8 mouse cellular contexts compared by ENCODE assay signal in genomic region chrX:48341621-48342161, GRCm38 (mm10). TPM values are rescaled to one million over a fixed set of nuclear protein-coding genes. Genes with fewer than 3 reads are reported as not detected.
DNase-seq lines count a peak whose midpoint lies in the region; ATAC-seq and TF ChIP-seq lines count a peak whose summit lies in the region.

No protein-coding gene starts in this region.

- no peaks in the 10 kb centered on the region for H3K9me3 ChIP-seq in embryonic facial prominence, embryonic 12.5 days
- no peaks in the 10 kb centered on the region for H3K9me3 ChIP-seq in heart, embryonic 12.5 days (replicated peaks)
- H3K9me3 ChIP-seq in kidney, embryonic 15.5 days (replicated peaks), result no peaks in the 10 kb centered on the region
- H3K9me3 ChIP-seq in lung, postnatal 0 days (ENCODE audit: low read length), result no peaks in the 10 kb centered on the region

- no peak for ATAC-seq in embryonic facial prominence, embryonic 12.5 days (ENCODE audit: insufficient number of reproducible peaks, insufficient read depth, low FRiP score, low TSS enrichment)
- peak; percentile 54 for ATAC-seq in heart, embryonic 12.5 days (ENCODE audit: insufficient number of reproducible peaks, low FRiP score)
- ATAC-seq in kidney, embryonic 15.5 days (replicated peaks; ENCODE audit: low FRiP score), result peak; percentile 52
- ATAC-seq in lung, postnatal 0 days, result peak; percentile 40
- ATAC-seq in erythroid progenitor cell, adult 5-6 weeks (replicated peaks; ENCODE audit: low FRiP score, poor library complexity, severe bottlenecking), result no peak

- TF ChIP-seq CTCF in lung, postnatal 0 days (IDR thresholded peaks at IDR 0.05), result no peak

- H3K27ac ChIP-seq in embryonic facial prominence, embryonic 12.5 days, result peak overlapping the region; percentile 41; the same call in 1 of the 2 replicates
- H3K27ac ChIP-seq in heart, embryonic 12.5 days (ENCODE audit: poor library complexity, severe bottlenecking), result no peak overlapping the region
- peak overlapping the region; percentile 77 for H3K27ac ChIP-seq in kidney, embryonic 15.5 days
- peak overlapping the region; percentile 43; the same call in 1 of the 2 replicates for H3K27ac ChIP-seq in lung, postnatal 0 days (ENCODE audit: low read length)

- peak overlapping the region; percentile 55 for H3K4me2 ChIP-seq in embryonic facial prominence, embryonic 12.5 days (replicated peaks)
- H3K4me2 ChIP-seq in heart, embryonic 12.5 days, result peak overlapping the region; percentile 94
- peak overlapping the region; percentile 75 for H3K4me2 ChIP-seq in kidney, embryonic 15.5 days
- peak overlapping the region; percentile 72 for H3K4me2 ChIP-seq in lung, postnatal 0 days (replicated peaks; ENCODE audit: low read depth, low read length)

- peak overlapping the region; percentile 57 for H3K9ac ChIP-seq in embryonic facial prominence, embryonic 12.5 days
- peak overlapping the region; percentile 69 for H3K9ac ChIP-seq in heart, embryonic 12.5 days
- peak overlapping the region; percentile 50 for H3K9ac ChIP-seq in kidney, embryonic 15.5 days
- 0 out of 2 replicates have a peak overlapping the region, but pooled peaks have one; percentile 26 for H3K9ac ChIP-seq in lung, postnatal 0 days (replicated peaks; ENCODE audit: low read depth)

- no peaks in the 10 kb centered on the region for H3K4me1 ChIP-seq in embryonic facial prominence, embryonic 12.5 days
- H3K4me1 ChIP-seq in heart, embryonic 12.5 days (replicated peaks), result no peaks in the 10 kb centered on the region
- H3K4me1 ChIP-seq in kidney, embryonic 15.5 days, result peaks cover 15% of the 10 kb centered on the region
- no peaks in the 10 kb centered on the region for H3K4me1 ChIP-seq in lung, postnatal 0 days (ENCODE audit: insufficient read depth, low read depth, low read length)

- H3K27me3 ChIP-seq in embryonic facial prominence, embryonic 12.5 days, result 0 out of 2 replicates have a peak, but pooled peaks cover 2% of the 10 kb centered on the region
- peaks cover 34% of the 10 kb centered on the region for H3K27me3 ChIP-seq in heart, embryonic 12.5 days (replicated peaks)
- 0 out of 2 replicates have a peak, but pooled peaks cover 12% of the 10 kb centered on the region for H3K27me3 ChIP-seq in kidney, embryonic 15.5 days
- no peaks in the 10 kb centered on the region for H3K27me3 ChIP-seq in lung, postnatal 0 days (replicated peaks; ENCODE audit: insufficient read depth, low read length)

- DNase-seq in A20 (ENCODE audit: low read depth, low spot score), result peak; percentile 67
- peak; percentile 59 for DNase-seq in R1 (ENCODE audit: low read depth, low spot score)
- DNase-seq in lung, postnatal 0 days (ENCODE audit: low spot score), result peak; percentile 63
- DNase-seq in right cerebral cortex, postnatal 4 days, result peak; percentile 13

- no peak for TF ChIP-seq EP300 in lung, postnatal 0 days (IDR thresholded peaks at IDR 0.05)

- WGBS in embryonic facial prominence, embryonic 12.5 days, result 12% methylated on average over 24 of the region's 73 CpGs
- 8% methylated on average over 36 of the region's 73 CpGs for WGBS in heart, embryonic 12.5 days
- 23% methylated on average over 46 of the region's 73 CpGs for WGBS in kidney, embryonic 15.5 days
- 20% methylated on average over 1 of the region's 73 CpGs for WGBS in lung, postnatal 0 days

- peak overlapping the region; percentile 53 for H3K4me3 ChIP-seq in embryonic facial prominence, embryonic 12.5 days
- peak overlapping the region; percentile 75 for H3K4me3 ChIP-seq in heart, embryonic 12.5 days
- peak overlapping the region; percentile 60 for H3K4me3 ChIP-seq in kidney, embryonic 15.5 days (replicated peaks)
- peak overlapping the region; percentile 52 for H3K4me3 ChIP-seq in lung, postnatal 0 days (ENCODE audit: low read depth, low read length)

- no peaks in the 10 kb centered on the region for H3K36me3 ChIP-seq in embryonic facial prominence, embryonic 12.5 days
- no peaks in the 10 kb centered on the region for H3K36me3 ChIP-seq in heart, embryonic 12.5 days
- no peaks in the 10 kb centered on the region for H3K36me3 ChIP-seq in kidney, embryonic 15.5 days
- no peaks in the 10 kb centered on the region for H3K36me3 ChIP-seq in lung, postnatal 0 days (ENCODE audit: insufficient read depth, low read length)

RNA-seq across cellular contexts. Expression of gene Bcorl1, which starts 0.5 kb away (rescaled TPM):
- polyA plus RNA-seq in embryonic facial prominence, embryonic 12.5 days (2016; fragmentation: Nextera tagmentation; extraction: Ambion mirVana), result 5.9 and 6.9 TPM in 2 replicates
- polyA plus RNA-seq in heart, embryonic 12.5 days (2016; fragmentation: Nextera tagmentation; extraction: Ambion mirVana), result 4.6 and 5.9 TPM in 2 replicates
- polyA plus RNA-seq in kidney, embryonic 15.5 days (2015; fragmentation: Nextera tagmentation; extraction: Ambion mirVana), result 6.3 and 6.9 TPM in 2 replicates
- polyA plus RNA-seq in lung, postnatal 0 days (2015; fragmentation: Nextera tagmentation; extraction: Ambion mirVana), result 3.1 and 3.7 TPM in 2 replicates
- 32.1 and 40.2 TPM in 2 replicates for total RNA-seq in erythroid progenitor cell, adult 5-6 weeks (2015; ENCODE audit: low replicate concordance)
- 86.3 and 87.1 TPM in 2 replicates for total RNA-seq in erythroid progenitor cell, adult 5-6 weeks (2017; ENCODE audit: low replicate concordance)

Comparison
In these comparisons a context has a peak if more than half of its experiments do, and no peak if none do; other contexts are left out.
1. DNase-seq: peak in every context shown above with its lines; median percentile 67 in A20; 63 in lung, postnatal 0 days; 59 in R1; 13 in right cerebral cortex, postnatal 4 days.
2. ATAC-seq: peak in heart, embryonic 12.5 days (single experiment), kidney, embryonic 15.5 days (single experiment) and lung, postnatal 0 days (single experiment); none in embryonic facial prominence, embryonic 12.5 days (single experiment) and erythroid progenitor cell, adult 5-6 weeks (single experiment).
3. Peak in every context shown above with its lines, with median percentiles within 50 percentile points of each other: H3K4me2 ChIP-seq, H3K4me3 ChIP-seq and H3K9ac ChIP-seq.